Mouse (Mus musculus) lung, adult 2 months (tissue): ENCODE results near the gene Slc1a1.

Experiments used
- CTCF ChIP-seq: fragments of 200-500 bp; IDR thresholded peaks from 2 replicates; pipeline ENCODE4 v1.5.1; 2011; ENCODE audit warnings: mild to moderate bottlenecking, low read length, control low read depth; ENCODE audit not compliant: insufficient read depth
- POLR2A ChIP-seq: fragments of 200-500 bp; IDR thresholded peaks from 2 replicates; pipeline ENCODE4 v1.6.1; 2011; ENCODE audit warnings: low read depth, mild to moderate bottlenecking, control low read depth, low read length, borderline replicate concordance; ENCODE audit errors: extremely low read depth

GRCm38 (mm10) chr19:28916492-28916891 is 81.6 kb downstream of the Slc1a1 start:
- TF ChIP-seq POLR2A, result no peak
- TF ChIP-seq CTCF, result no peak
